Mouse (Mus musculus): ENCODE measurements around the gene Oaz1. TPM values are rescaled to one million over a fixed set of nuclear protein-coding genes. Genes with fewer than 3 reads are reported as not detected.

Oaz1 gene
- total and polyA plus RNA-seq, 3 experiments, result 228 to 1,655 (median 444) TPM

GRCm38 (mm10) chr10:80805925-80806324, 20.5 kb upstream of the Oaz1 start:
- peaks cover 14% of the 10 kb centered on the region for H3K9me3 ChIP-seq (replicated peaks)
- TF ChIP-seq GATA2 (IDR thresholded peaks at IDR 0.05; ENCODE audit: borderline replicate concordance, low read depth, low read length) (no peak), CTCF (IDR thresholded peaks at IDR 0.05; ENCODE audit: low read depth, low read length) (0 out of 2 replicates have a peak, but pooled peaks have one; percentile 30)
- H3K27me3 ChIP-seq (ENCODE audit: insufficient read depth, low read length), result peaks cover 24% of the 10 kb centered on the region; the same call in 1 of the 2 replicates
- peaks cover 71% of the 10 kb centered on the region for H3K4me1 ChIP-seq (ENCODE audit: insufficient read depth, low read depth, low read length)
- peaks cover 73% of the 10 kb centered on the region for H3K36me3 ChIP-seq (replicated peaks)
- H3K4me3 ChIP-seq (ENCODE audit: low read depth, low read length), result no peak overlapping the region
- DNase-seq (ENCODE audit: low spot score) (no peak), ATAC-seq (ENCODE audit: extremely low read depth, insufficient number of reproducible peaks, low FRiP score, poor library complexity, severe bottlenecking) (no peak; the same call in 1 of the 2 replicates)

- ATAC-seq (ENCODE audit: extremely low read depth, insufficient number of reproducible peaks, low FRiP score, poor library complexity, severe bottlenecking), result no peak
- H3K36me3 ChIP-seq (replicated peaks), result peaks cover 67% of the 10 kb centered on the region
- peak overlapping the region; percentile 23; the same call in 1 of the 2 replicates for H3K4me3 ChIP-seq (ENCODE audit: low read depth, low read length)
- peaks cover 14% of the 10 kb centered on the region for H3K9me3 ChIP-seq (replicated peaks)
- peaks cover 24% of the 10 kb centered on the region; the same call in 1 of the 2 replicates for H3K27me3 ChIP-seq (ENCODE audit: insufficient read depth, low read length)
- no peak for DNase-seq (ENCODE audit: low spot score)
- H3K4me1 ChIP-seq (ENCODE audit: insufficient read depth, low read depth, low read length), result peaks cover 65% of the 10 kb centered on the region
- TF ChIP-seq CTCF (IDR thresholded peaks at IDR 0.05; ENCODE audit: low read depth, low read length), result no peak
- no peak for TF ChIP-seq POLR2AphosphoS5 (IDR thresholded peaks at IDR 0.05; ENCODE audit: insufficient replicate concordance, low read depth, low read length)
- no peak for TF ChIP-seq TAL1 (conservative IDR thresholded peaks at IDR 0.05; ENCODE audit: low read depth, low read length)
- TF ChIP-seq GATA1 (IDR thresholded peaks at IDR 0.05; ENCODE audit: borderline replicate concordance, low read length), result no peak
- no peak for TF ChIP-seq GATA2 (IDR thresholded peaks at IDR 0.05; ENCODE audit: borderline replicate concordance, low read depth, low read length)
Measured at GRCm38 (mm10) chr10:80806341-80807056, 20.0 kb upstream of the Oaz1 start.

- TF ChIP-seq POLR2AphosphoS5 (IDR thresholded peaks at IDR 0.05; ENCODE audit: insufficient replicate concordance, low read depth, low read length) (no peak), TAL1 (conservative IDR thresholded peaks at IDR 0.05; ENCODE audit: low read depth, low read length) (no peak), GATA2 (IDR thresholded peaks at IDR 0.05; ENCODE audit: borderline replicate concordance, low read depth, low read length) (no peak), GATA1 (IDR thresholded peaks at IDR 0.05; ENCODE audit: borderline replicate concordance, low read length) (no peak)
- peaks cover 14% of the 10 kb centered on the region for H3K9me3 ChIP-seq (replicated peaks)
- H3K27me3 ChIP-seq (ENCODE audit: insufficient read depth, low read length), result peaks cover 26% of the 10 kb centered on the region; the same call in 1 of the 2 replicates
- no peak for ATAC-seq (ENCODE audit: extremely low read depth, insufficient number of reproducible peaks, low FRiP score, poor library complexity, severe bottlenecking)
- H3K4me1 ChIP-seq (ENCODE audit: insufficient read depth, low read depth, low read length), result peaks cover 61% of the 10 kb centered on the region
- H3K36me3 ChIP-seq (replicated peaks), result peaks cover 61% of the 10 kb centered on the region
- H3K4me3 ChIP-seq (ENCODE audit: low read depth, low read length), result peak overlapping the region; percentile 23; the same call in 1 of the 2 replicates
- DNase-seq (ENCODE audit: low spot score), result no peak
Measured at GRCm38 (mm10) chr10:80807057-80807627, 19.3 kb upstream of the Oaz1 start.

DNA sequence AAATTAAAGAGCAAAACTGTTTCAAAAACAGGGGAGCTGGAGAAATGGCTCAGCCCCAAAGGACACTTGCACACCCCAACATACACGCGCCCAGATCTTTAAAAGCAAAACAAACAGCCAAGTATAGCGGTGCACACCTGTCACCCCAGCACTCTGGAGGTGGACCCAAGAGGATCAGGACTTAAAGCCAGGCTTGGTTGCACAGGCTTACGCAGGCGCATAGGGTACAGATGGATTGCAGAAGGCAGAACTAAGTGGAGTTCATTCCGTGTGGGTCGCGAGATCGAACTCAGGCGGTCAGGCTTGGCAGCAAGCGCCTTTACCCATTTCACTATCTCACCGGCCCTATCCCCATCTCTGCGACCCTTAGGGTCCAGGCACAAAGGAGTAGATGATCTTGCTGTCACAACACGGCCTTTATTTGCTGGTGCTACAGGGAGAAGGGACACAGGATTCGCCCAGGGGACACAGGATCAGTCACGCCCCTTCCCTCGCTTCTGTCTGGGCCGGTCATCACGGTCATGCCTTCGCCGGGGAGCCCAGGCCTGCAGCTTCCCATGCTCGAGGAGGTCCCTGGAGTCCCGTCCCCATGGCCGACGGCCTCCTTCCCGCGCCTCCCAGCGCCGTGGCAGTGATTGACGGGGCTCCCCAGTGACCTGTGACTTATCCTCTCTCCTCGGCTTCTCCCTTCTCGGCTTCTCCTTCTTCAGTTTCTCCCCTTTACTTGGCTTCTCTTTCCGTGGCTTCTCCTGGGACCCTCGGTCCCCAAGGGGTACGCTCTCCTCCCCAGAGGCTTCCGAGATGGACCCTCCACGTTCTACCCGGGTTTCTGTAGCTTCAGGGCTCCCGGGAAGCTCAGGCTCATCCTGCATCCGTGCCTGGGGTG, 18.1 kb upstream of the Oaz1 start:
- no peak for ATAC-seq (ENCODE audit: extremely low read depth, insufficient number of reproducible peaks, low FRiP score, poor library complexity, severe bottlenecking)

DNA sequence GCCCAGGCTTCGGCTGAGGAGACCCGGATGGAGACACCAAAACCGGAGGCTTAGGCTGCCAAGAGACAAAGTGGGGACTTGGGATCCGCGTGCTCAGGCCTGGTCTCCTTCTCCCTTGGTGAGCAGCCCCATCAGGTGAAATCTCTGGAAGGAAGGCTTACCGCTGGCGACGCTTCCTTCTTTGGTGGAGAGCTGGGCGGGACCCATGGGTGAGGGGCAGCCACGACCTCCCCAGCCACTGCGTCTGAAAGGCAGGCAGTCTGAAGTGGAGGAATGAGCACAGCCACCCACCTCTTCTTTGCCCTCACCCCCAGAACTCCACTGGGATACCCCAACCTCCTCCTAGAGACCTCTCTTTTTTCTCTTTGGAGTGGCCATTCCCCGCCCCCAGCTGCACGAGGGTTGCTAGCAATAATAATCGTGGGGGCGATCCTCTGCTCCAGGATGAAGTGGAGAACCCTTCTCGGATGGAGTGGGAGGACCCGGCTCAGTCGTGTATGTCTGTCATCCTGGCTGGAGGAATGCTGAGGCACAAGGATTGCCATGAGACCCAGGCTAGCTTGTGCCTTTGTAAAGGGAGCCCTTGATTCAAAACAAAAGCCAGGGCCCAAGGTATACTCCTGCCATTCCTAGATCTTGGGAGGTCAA, 17.3 kb upstream of the Oaz1 start:
- H3K9me3 ChIP-seq (replicated peaks), result peaks cover 19% of the 10 kb centered on the region
- DNase-seq (ENCODE audit: low spot score) (no peak), ATAC-seq (ENCODE audit: extremely low read depth, insufficient number of reproducible peaks, low FRiP score, poor library complexity, severe bottlenecking) (no peak)
- no peak overlapping the region for H3K4me3 ChIP-seq (ENCODE audit: low read depth, low read length)
- H3K27me3 ChIP-seq (ENCODE audit: insufficient read depth, low read length), result peaks cover 38% of the 10 kb centered on the region
- peaks cover 41% of the 10 kb centered on the region for H3K36me3 ChIP-seq (replicated peaks)
- H3K4me1 ChIP-seq (ENCODE audit: insufficient read depth, low read depth, low read length), result peaks cover 43% of the 10 kb centered on the region
- TF ChIP-seq GATA2 (IDR thresholded peaks at IDR 0.05; ENCODE audit: borderline replicate concordance, low read depth, low read length), result no peak
- no peak for TF ChIP-seq POLR2AphosphoS5 (IDR thresholded peaks at IDR 0.05; ENCODE audit: insufficient replicate concordance, low read depth, low read length)
- TF ChIP-seq CTCF (IDR thresholded peaks at IDR 0.05; ENCODE audit: low read depth, low read length), result no peak
- no peak for TF ChIP-seq TAL1 (conservative IDR thresholded peaks at IDR 0.05; ENCODE audit: low read depth, low read length)
- TF ChIP-seq GATA1 (IDR thresholded peaks at IDR 0.05; ENCODE audit: borderline replicate concordance, low read length), result no peak

More for the DNA sequence above, 18.1 kb upstream of the Oaz1 start:
- peaks cover 49% of the 10 kb centered on the region for H3K36me3 ChIP-seq (replicated peaks)
- TF ChIP-seq CTCF (IDR thresholded peaks at IDR 0.05; ENCODE audit: low read depth, low read length) (no peak), GATA1 (IDR thresholded peaks at IDR 0.05; ENCODE audit: borderline replicate concordance, low read length) (no peak), GATA2 (IDR thresholded peaks at IDR 0.05; ENCODE audit: borderline replicate concordance, low read depth, low read length) (no peak), POLR2AphosphoS5 (IDR thresholded peaks at IDR 0.05; ENCODE audit: insufficient replicate concordance, low read depth, low read length) (no peak), TAL1 (conservative IDR thresholded peaks at IDR 0.05; ENCODE audit: low read depth, low read length) (no peak)
- no peak overlapping the region for H3K4me3 ChIP-seq (ENCODE audit: low read depth, low read length)
- DNase-seq (ENCODE audit: low spot score), result no peak
- H3K27me3 ChIP-seq (ENCODE audit: insufficient read depth, low read length), result peaks cover 34% of the 10 kb centered on the region
- peaks cover 49% of the 10 kb centered on the region for H3K4me1 ChIP-seq (ENCODE audit: insufficient read depth, low read depth, low read length)
- peaks cover 16% of the 10 kb centered on the region for H3K9me3 ChIP-seq (replicated peaks)
